Mouse (Mus musculus) G1E-ER4 (cell line): ENCODE measurements around the gene Mbtd1. TPM values are rescaled to one million over a fixed set of nuclear protein-coding genes. Genes with fewer than 3 reads are reported as not detected.

Experiments
- GATA1 ChIP-seq: IDR thresholded peaks from one replicate; pipeline ENCODE4 v1.8.0; 2012; ENCODE audit warnings: low read length, inconsistent platforms
- polyA plus RNA-seq: library from polyadenylated mRNA; stranded (reverse); fragments of >175 nt; gene quantifications from 2 replicates; pipeline ENCODE4 v1.2.3, GENCODE M21; 2012

Gene Mbtd1
- 24.7 and 32.4 TPM in 2 replicates for polyA plus RNA-seq

DNA sequence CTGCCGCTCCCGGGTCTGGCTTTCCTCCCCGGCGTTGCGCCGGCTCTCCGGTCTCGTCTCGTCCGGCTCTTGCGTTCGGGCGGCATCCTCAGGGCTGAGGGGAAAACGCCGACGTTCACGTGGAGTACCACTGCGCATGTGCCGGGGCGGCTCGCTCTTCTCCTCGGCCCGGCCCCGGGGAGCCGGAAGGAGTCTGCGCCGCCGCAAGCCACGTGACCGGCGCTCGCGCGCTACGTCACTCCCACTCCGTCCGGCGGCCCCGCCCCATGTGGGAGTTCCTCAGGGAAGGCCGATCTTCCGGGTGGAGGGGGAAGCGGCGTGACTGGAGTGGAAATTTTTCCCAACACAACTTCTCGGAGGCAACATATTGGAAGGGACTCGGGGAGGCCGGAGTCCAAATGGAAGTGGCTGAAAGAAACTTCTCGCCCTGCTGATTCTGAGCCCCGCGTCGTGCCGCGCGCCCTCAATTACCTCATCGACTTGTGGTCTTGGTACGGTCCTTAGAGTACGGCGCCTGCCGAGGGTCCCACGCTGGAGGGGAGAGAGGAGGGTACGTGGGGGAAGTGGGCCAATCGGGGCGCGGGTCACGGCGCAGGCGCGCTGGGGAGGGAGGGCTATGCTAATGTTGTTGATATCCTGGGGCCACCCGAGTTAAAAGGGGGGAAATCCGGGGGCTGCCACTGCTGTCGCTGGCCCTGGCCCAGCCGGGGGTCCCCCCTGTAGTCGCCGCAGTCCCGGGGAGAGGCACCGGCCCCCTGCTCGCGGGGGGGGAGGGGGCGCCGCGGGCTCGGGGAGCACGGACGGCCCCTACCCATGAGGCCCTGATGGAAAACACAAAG, at the start of gene Mbtd1, which contains the start of gene Utp18:
TSS of gene Mbtd1 (plus strand) at position 281 of the 839 bp plus-strand sequence.
TSS of gene Utp18 (minus strand) at position 195 of the 839 bp plus-strand sequence.
- TF ChIP-seq GATA1 = no peak

- no peak for TF ChIP-seq GATA1
These were observed 38.3 kb upstream of the Mbtd1 start for GRCm38 (mm10) chr11:93847342-93847741.

GRCm38 (mm10) chr11:93852546-93852945, 33.1 kb upstream of the Mbtd1 start:
- no peak for TF ChIP-seq GATA1

- no peak for TF ChIP-seq GATA1
These were observed 29.2 kb upstream of the Mbtd1 start for GRCm38 (mm10) chr11:93856284-93856955.

DNA sequence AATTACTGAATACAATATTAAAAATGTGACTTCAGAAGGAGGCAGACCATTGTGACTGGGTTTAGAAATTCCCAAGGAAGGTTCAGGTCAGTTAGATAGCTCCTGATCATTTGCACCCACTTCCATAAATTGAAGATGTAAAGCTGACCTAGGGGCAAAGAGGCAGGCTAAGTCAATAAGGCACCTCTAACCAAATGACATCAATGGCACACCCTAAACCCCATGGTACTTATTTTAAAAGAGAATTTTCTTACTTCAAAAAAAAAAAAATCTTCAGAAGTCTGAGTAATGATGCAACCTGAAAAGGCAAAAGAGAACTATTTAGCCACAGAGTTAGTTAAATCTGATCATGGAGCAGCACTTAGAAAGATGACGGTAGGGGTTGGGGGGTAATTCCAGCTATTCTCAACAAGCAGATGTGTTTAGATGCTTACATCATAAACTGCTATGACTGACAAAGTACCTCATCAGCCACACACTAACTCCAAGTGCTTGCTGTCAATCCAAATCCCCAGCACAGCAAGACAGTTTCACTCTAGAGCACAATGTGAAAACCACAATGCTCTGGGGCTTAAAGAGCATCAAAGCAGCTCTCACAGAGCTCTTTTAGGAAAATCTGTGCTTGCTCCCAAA, 25.0 kb upstream of the Mbtd1 start:
- TF ChIP-seq GATA1 = no peak

- TF ChIP-seq GATA1 = no peak
These were observed 24.5 kb upstream of the Mbtd1 start for GRCm38 (mm10) chr11:93861193-93861592.

GRCm38 (mm10) chr11:93862045-93862623, 23.5 kb upstream of the Mbtd1 start:
- no peak for TF ChIP-seq GATA1

DNA sequence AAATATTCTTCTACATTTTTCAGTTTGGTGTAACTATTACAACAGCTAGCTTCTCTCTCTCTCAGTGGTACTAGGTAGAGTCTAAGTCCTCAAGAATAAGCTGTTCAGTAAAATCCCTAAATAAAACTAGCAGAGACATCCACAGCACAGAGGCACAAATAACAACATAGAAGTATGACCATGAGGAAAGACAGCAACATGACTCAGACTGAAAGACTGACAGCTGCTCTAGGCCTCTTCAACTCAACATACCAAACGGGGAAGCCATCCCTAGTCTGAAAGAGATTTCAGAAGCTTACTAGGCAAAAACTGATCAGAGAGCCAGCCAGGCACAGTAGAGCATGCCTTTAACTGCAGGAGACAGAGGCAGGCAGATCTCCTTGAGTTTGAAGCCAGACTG, 23.0 kb upstream of the Mbtd1 start:
- no peak for TF ChIP-seq GATA1

DNA sequence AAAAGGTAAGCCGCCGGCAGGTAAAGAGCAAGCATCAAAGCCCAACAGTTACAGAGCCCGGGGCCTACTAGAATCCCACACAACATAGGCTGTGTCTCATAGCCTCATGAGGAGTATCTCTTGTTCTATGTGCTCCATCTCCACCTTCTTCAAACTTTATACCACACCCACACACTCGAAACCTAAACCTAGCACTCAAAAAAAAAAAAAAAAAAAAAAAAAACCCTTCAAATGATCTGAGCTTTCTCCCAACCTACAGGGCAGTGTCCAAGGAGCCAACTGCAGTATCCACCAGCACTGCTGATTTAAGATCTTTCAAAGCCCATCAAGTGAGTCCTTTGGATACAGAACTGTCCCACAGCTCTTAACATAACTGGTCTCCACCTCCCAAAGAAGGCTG, 1.6 kb upstream of the Mbtd1 start:
- TF ChIP-seq GATA1 = no peak

- no peak for TF ChIP-seq GATA1
These were observed 616 bp upstream of the Mbtd1 start for GRCm38 (mm10) chr11:93884901-93885571.

DNA sequence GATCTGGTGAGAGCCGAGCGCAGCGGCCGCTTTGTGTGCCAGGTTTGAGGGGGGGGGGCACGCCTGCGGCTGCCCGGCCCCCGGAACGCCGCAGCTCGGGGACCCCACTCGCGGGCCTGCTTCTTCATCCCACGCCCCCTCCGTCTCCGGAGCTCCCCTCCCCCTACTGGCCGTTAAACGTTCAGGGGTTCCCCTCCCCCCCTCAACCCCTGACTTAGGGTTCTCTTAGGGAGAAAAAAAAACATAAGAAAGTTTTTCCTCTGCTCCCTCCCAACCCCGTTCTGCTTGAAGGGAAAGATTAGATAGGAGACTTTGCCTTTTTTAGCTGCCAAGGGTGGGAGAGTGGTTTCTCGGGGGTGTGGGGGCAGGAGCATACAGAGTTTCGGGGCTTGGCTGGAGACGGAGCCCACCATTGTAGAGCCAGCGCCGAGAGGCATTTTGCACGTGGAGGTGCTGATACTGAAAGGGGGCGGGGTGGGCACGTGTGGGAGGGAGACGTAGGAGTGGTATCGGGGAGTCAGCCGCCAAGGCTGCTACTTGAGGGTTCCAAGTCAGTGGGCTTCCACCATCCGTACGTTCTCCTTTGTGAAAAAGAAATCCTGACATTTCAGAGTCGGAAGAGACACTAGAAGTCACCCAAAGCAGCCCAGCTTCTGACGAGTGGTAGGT, 893 bp downstream of the Mbtd1 start:
- TF ChIP-seq GATA1 = no peak

GRCm38 (mm10) chr11:93887080-93887447, 1.4 kb downstream of the Mbtd1 start:
- no peak for TF ChIP-seq GATA1

- no peak for TF ChIP-seq GATA1
These were observed 12.1 kb downstream of the Mbtd1 start for GRCm38 (mm10) chr11:93897732-93898131.

GRCm38 (mm10) chr11:93906834-93907233, 21.2 kb downstream of the Mbtd1 start:
- TF ChIP-seq GATA1 = no peak

- no peak for TF ChIP-seq GATA1
These were observed 22.2 kb downstream of the Mbtd1 start for GRCm38 (mm10) chr11:93907839-93908238.

GRCm38 (mm10) chr11:93908829-93909228, 23.2 kb downstream of the Mbtd1 start:
- TF ChIP-seq GATA1 = no peak
